Mouse (Mus musculus) stomach, embryonic 16.5 days (tissue): ENCODE results near the gene Mgat4a. TPM values are rescaled to one million over a fixed set of nuclear protein-coding genes. Genes with fewer than 3 reads are reported as not detected.

Source experiments
- ATAC-seq: fragments of 200-750 bp; cut with Nextera tagmentation; 2 replicates; pipeline ENCODE4 v1.8.0; 2017; ENCODE audit warnings: moderate number of reproducible peaks, moderate TSS enrichment; ENCODE audit not compliant: insufficient read depth, low FRiP score
- H3K27ac ChIP-seq: fragments of 300-500 bp; sonication (generic); 2 replicates; pipeline ENCODE4 v1.5.1; 2014; ENCODE audit warnings: low read length
- H3K27me3 ChIP-seq: fragments of 300-500 bp; sonication (generic); 2 replicates; pipeline ENCODE4 v1.6.1; 2014; ENCODE audit warnings: low read length, control low read depth, mixed read lengths; ENCODE audit not compliant: control insufficient read depth, insufficient read depth
- H3K36me3 ChIP-seq: fragments of 300-500 bp; sonication (generic); 2 replicates; pipeline ENCODE4 v1.6.1; 2014; ENCODE audit warnings: low read length; ENCODE audit not compliant: control insufficient read depth, insufficient read depth
- H3K4me1 ChIP-seq: fragments of 300-500 bp; sonication (generic); 2 replicates; pipeline ENCODE4 v1.6.1; 2014; ENCODE audit warnings: low read length, control low read depth, mixed read lengths; ENCODE audit not compliant: control insufficient read depth, insufficient read depth
- H3K4me2 ChIP-seq: fragments of 300-500 bp; sonication (generic); 2 replicates; pipeline ENCODE4 v1.6.1; 2014; ENCODE audit warnings: low read depth, low read length, mixed read lengths
- H3K4me3 ChIP-seq: fragments of 300-500 bp; sonication (generic); replicated peaks from 2 replicates; pipeline ENCODE4 v1.5.1; 2014; ENCODE audit warnings: mild to moderate bottlenecking, low read length
- H3K9ac ChIP-seq: fragments of 300-500 bp; sonication (generic); 2 replicates; pipeline ENCODE4 v1.6.1; 2014; ENCODE audit warnings: low read length
- H3K9me3 ChIP-seq: fragments of 300-500 bp; sonication (generic); replicated peaks from 2 replicates; pipeline ENCODE4 v1.6.1; 2016; ENCODE audit warnings: low read length, control low read depth; ENCODE audit not compliant: control insufficient read depth
- WGBS: fragments of 180-500 bp; shearing (Covaris S2); extraction: QIAGEN DNeasy Blood & Tissue Kit; methylation state at CpG from one replicate; pipeline ENCODE4 v1.1.7; 2014; 5-methylcytosine and 5-hydroxymethylcytosine counted together
- polyA plus RNA-seq: library from polyadenylated mRNA; unstranded; fragments of >200 nt; fragmentation: Nextera tagmentation; extraction: Ambion mirVana; gene quantifications from 2 replicates; pipeline ENCODE4 v1.2.1, GENCODE M21; 2015

Mgat4a gene
- polyA plus RNA-seq, 1 experiment from 2014 or later, result 27.1 TPM

DNA sequence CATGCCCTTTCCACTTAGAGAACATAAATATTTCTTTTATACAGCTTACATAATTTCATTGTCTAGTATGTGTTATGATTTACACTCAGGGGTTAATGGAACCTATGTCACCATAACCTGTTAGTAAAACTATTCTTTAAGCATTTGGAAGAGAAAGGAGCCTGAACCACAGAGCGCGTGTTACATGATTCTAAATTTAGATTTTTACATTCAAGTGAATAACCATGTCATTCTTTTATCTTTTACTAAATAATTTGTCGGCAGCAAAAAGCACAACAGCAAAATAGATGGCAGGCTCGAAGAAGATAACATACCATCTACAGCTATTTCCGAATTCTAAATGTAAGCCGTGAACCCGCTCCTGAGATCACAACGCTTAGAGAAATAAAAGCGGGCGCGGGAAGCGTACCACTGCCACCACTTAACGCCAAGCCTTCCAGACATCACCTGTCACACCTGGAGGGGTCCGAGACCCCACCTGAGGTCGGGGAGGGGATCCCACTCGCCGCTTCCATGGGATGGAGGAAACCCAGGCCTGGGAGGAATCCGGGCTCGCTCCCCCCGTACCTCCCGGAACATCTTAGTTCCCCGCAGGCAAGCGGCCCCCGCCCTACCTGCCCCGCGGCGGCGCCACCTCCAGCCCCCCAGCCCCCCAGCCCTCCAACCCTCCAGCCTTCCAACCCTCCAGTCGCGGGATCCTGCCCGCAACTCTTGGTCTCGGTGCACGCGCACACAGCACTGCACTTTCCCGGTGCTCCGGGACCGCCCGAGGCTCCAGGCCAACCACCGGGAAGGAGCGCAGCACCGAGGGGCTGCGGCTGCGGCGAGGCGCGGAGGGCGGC, 627 bp downstream of the Mgat4a start:
- H3K9me3 ChIP-seq, result no peaks in the 10 kb centered on the region
- H3K27ac ChIP-seq, result peak overlapping the region; percentile 1; the same call in 1 of the 2 replicates
- peaks cover 4% of the 10 kb centered on the region; the same call in 1 of the 2 replicates for H3K4me1 ChIP-seq
- peak overlapping the region; percentile 87 for H3K9ac ChIP-seq
- H3K4me3 ChIP-seq, result peak overlapping the region; percentile 75
- ATAC-seq, result no peak; the same call in none of the 2 replicates
- H3K36me3 ChIP-seq, result no peaks in the 10 kb centered on the region
- 2% methylated on average over 43 of the region's 47 CpGs for WGBS
- H3K27me3 ChIP-seq, result 0 out of 2 replicates have a peak, but pooled peaks cover 4% of the 10 kb centered on the region
- peak overlapping the region; percentile 78 for H3K4me2 ChIP-seq

DNA sequence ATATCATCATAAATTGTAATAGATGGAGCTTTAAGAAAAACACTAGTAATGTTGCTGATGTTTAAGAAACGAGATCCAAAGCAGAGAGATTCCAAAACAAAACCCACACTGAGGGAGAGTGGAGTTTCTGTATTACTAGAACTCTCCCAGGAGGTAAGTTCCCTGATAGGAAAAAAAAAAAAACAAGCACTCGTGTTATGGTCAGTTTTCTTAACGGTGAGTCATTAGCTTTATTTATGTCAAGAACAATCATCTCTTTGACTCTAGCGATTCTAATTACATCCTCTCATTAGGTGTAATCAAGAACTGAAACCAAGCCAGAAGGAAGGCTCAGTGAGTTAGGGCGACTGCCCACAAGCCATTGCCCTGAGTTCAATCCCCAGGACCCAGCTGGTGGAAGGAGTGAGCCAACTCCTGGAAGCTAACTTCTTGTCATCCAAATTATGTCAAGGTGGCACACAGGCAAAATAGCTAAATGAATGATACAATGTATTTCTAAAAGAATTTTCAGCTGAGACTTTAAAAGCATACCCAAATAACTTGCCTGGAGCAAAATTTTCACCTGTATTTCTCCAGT, 6.2 kb downstream of the Mgat4a start:
- Histone ChIP-seq H3K9me3 (no peaks in the 10 kb centered on the region), H3K27me3 (no peaks in the 10 kb centered on the region), H3K36me3 (no peaks in the 10 kb centered on the region), H3K27ac (no peak overlapping the region), H3K4me3 (no peak overlapping the region), H3K4me1 (no peaks in the 10 kb centered on the region), H3K4me2 (no peak overlapping the region), H3K9ac (no peak overlapping the region)
- ATAC-seq, result no peak
- 47% methylated on average over 5 of the region's 5 CpGs for WGBS

DNA sequence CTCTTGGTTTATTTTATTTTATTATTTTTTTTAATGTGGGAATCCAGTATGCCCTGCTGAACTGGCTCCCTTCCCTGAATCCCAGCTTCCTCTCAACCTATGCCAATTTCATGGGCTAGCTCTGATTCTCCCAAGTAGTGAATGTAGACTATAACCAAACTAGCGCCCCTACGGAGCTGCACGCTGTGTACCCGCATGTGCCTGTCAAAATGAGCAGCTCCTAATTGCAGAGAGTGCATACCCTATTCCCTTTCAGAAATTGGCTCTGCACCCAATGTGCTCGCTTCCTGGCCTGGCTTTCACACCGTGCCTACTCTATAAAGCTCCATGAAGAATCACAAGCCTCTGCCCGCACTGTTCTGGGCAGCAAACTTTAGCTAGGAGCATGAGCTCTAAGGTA, 7.6 kb downstream of the Mgat4a start:
- no peaks in the 10 kb centered on the region for H3K36me3 ChIP-seq
- H3K4me3 ChIP-seq, result no peak overlapping the region
- WGBS, result 90% methylated on average over 7 of the region's 7 CpGs
- H3K4me2 ChIP-seq, result no peak overlapping the region
- 0 out of 2 replicates have a peak, but pooled peaks cover 2% of the 10 kb centered on the region for H3K4me1 ChIP-seq
- H3K9ac ChIP-seq, result no peak overlapping the region
- no peak for ATAC-seq
- no peaks in the 10 kb centered on the region for H3K27me3 ChIP-seq
- no peaks in the 10 kb centered on the region for H3K9me3 ChIP-seq
- no peak overlapping the region for H3K27ac ChIP-seq

DNA sequence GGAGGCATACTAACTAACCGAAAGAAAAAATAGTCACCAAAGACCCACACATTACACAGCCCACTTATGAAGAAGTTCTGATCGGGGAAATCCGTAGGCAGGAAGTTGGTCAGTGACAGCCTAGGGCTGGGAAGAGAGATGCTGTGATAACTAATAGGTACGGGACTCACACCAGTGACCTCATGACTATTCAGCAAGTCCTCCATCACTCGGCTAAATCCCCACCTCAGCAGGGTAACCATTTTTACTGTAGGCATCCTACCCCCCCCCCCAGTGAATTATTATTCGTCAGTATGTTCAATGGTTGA, 8.3 kb downstream of the Mgat4a start:
- no peak for ATAC-seq
- Histone ChIP-seq H3K4me3 (no peak overlapping the region), H3K36me3 (no peaks in the 10 kb centered on the region), H3K4me2 (no peak overlapping the region), H3K4me1 (0 out of 2 replicates have a peak, but pooled peaks cover 2% of the 10 kb centered on the region), H3K27ac (no peak overlapping the region), H3K9ac (no peak overlapping the region), H3K27me3 (no peaks in the 10 kb centered on the region), H3K9me3 (no peaks in the 10 kb centered on the region)
- WGBS, result 84% methylated on average over 6 of the region's 6 CpGs

DNA sequence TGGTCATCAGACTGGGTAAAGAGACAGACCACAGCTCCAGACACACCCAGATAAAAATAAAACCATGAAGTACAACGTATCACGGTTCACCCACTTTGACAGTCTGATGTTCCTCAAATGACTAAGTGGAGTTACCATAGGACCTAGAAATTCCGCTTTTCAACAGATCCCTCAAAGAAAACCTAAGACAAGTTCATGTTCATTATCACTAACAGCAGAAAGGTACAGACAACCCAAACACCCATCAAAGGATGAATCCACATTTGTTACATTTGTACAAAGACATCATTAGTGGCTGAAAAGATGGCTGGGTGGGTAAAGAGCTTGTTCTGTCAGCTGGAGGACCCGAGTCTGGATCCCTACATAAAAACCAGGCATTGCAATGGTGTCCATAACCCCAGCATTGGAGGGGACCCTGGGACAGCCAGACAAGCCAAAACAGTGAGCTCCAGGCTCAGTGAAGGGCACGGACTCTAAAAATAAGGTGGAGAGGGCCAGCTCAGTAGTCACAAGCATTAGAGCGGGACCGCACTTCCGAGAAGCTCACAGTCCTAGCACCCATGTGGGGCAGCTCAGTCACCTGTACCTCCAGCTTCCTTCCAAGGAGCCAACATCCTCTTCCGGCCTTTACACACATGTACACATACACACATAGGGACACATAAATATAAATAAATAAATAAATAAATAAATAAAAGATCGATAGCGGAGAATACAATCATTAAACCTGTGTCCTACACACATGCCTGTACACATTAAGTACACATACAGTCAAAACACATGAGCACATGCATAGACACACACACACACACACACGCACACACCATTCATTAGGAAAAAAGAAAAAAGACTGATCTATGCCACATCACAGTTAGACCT, 8.9 kb downstream of the Mgat4a start:
- Histone ChIP-seq H3K4me2 (no peak overlapping the region), H3K27me3 (no peaks in the 10 kb centered on the region), H3K4me1 (0 out of 2 replicates have a peak, but pooled peaks cover 2% of the 10 kb centered on the region), H3K36me3 (no peaks in the 10 kb centered on the region), H3K4me3 (no peak overlapping the region), H3K9ac (no peak overlapping the region), H3K9me3 (no peaks in the 10 kb centered on the region), H3K27ac (no peak overlapping the region)
- no peak for ATAC-seq
- WGBS, result 92% methylated on average over 12 of the region's 12 CpGs

DNA sequence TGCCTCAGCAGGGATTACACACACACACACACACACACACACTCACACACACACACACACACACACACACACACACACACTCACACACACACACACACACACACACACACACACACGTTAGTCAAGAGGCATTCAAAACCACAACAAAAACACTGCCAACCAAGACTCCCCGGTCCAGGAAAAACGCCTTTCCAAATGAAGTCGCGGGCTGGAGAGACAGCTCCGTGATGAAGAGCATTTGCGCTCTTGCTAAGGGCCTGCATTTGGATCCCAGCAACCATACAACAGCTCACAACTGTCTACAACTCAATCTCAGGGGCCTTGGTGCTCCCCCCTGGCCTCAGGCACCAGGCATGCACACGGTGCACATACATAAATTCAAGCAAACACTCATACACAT, 10.8 kb downstream of the Mgat4a start:
- Histone ChIP-seq H3K36me3 (no peaks in the 10 kb centered on the region), H3K4me2 (no peak overlapping the region), H3K9me3 (no peaks in the 10 kb centered on the region), H3K4me3 (no peak overlapping the region), H3K27ac (peak overlapping the region; percentile 46; the same call in 1 of the 2 replicates), H3K27me3 (no peaks in the 10 kb centered on the region), H3K9ac (peak overlapping the region; percentile 35; the same call in 1 of the 2 replicates), H3K4me1 (0 out of 2 replicates have a peak, but pooled peaks cover 2% of the 10 kb centered on the region)
- ATAC-seq, result no peak
- WGBS, result 59% methylated on average over 8 of the region's 8 CpGs

DNA sequence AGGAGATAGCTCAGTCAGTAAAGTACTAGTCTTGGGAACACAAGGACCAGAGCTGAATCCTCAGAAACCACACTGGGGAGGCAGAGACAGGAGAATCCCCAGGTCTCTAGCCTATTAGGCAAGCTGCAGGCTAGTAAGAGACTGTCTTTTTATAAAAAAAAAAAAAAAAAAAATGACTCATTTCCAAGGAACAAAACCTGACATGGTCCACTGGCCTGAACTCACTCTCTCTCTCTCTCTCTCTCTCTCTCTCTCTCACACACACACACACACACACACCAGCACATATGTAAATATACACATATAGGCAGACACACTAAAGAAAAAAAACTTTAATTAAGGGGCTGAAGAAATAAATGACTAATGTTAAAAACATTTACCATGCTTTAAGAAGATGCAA, 14.6 kb downstream of the Mgat4a start:
- 0 out of 2 replicates have a peak, but pooled peaks cover 2% of the 10 kb centered on the region for H3K4me1 ChIP-seq
- no peak overlapping the region for H3K4me2 ChIP-seq
- no peaks in the 10 kb centered on the region for H3K27me3 ChIP-seq
- no peak overlapping the region for H3K9ac ChIP-seq
- ATAC-seq, result no peak
- H3K4me3 ChIP-seq, result no peak overlapping the region
- H3K9me3 ChIP-seq, result no peaks in the 10 kb centered on the region
- no peak overlapping the region for H3K27ac ChIP-seq
- H3K36me3 ChIP-seq, result no peaks in the 10 kb centered on the region

DNA sequence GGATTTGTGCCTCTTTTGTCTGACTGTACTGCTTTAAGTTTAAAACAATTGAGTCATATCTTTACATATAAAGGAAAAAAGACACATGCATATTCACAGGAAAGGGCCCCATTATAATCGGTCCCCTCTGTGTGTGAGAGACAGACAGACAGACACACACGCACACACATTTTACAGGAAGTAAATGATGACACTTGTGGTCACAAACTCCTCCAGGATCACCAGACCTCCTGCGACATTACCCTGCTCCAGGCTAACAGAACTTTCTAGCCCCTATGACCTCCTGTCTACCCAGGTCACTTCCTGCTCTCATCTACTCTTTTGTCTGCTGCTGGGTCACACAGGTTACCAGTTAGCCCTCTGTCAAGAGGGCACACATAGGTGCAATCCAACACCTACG, 16.1 kb downstream of the Mgat4a start:
- ATAC-seq, result no peak
- H3K4me2 ChIP-seq, result no peak overlapping the region
- no peak overlapping the region for H3K4me3 ChIP-seq
- H3K36me3 ChIP-seq, result no peaks in the 10 kb centered on the region
- no peaks in the 10 kb centered on the region for H3K27me3 ChIP-seq
- no peak overlapping the region for H3K9ac ChIP-seq
- 0 out of 2 replicates have a peak, but pooled peaks cover 2% of the 10 kb centered on the region for H3K4me1 ChIP-seq
- H3K27ac ChIP-seq, result 0 out of 2 replicates have a peak overlapping the region, but pooled peaks have one; percentile 4
- WGBS, result 79% methylated on average over 4 of the region's 4 CpGs
- no peaks in the 10 kb centered on the region for H3K9me3 ChIP-seq
